Mouse (Mus musculus) CD4-positive, CD25-positive, alpha-beta regulatory T cell, adult 4 months (primary cell): ENCODE data around the gene Smok3a. TPM values are rescaled to one million over a fixed set of nuclear protein-coding genes. Genes with fewer than 3 reads are reported as not detected.

Experiments used
- polyA plus RNA-seq, 2 experiments: library from polyadenylated mRNA; unstranded; fragments of 100-300 nt; shearing (Covaris generic); gene quantifications; one replicate each; pipeline ENCODE4 v1.2.1; 2017

The Smok3a gene
- polyA plus RNA-seq, 2 experiments from 2014 or later: not detected

Other genes with a start within 250 kb of the Smok3a start
- gene Ppp1r35, start 242.4 kb upstream of the Smok3a start, polyA plus RNA-seq: 1 to 10 TPM; 6.9 to 7.0 TPM
- 10 to 100 TPM; 27.5 to 32.3 TPM for gene Mepce, start 233.6 kb upstream of the Smok3a start, polyA plus RNA-seq
- 10 to 100 TPM; 15.2 to 24.8 TPM for gene Zcwpw1, start 233.5 kb upstream of the Smok3a start, polyA plus RNA-seq
- gene Pilra, start 185.0 kb upstream of the Smok3a start, polyA plus RNA-seq: under 1 TPM in 1 of 2 experiments, not detected in 1; 0.51 TPM
- gene Pilrb1, start 163.2 kb upstream of the Smok3a start, polyA plus RNA-seq: under 1 TPM in 1 of 2 experiments, not detected in 1; 0.58 TPM
- gene Pilrb2, start 149.4 kb upstream of the Smok3a start, polyA plus RNA-seq: 1 to 10 TPM in 1 of 2 experiments, not detected in 1; 1.9 TPM
- not detected for gene Cyp3a13, start 99.6 kb upstream of the Smok3a start, polyA plus RNA-seq
- gene Gjc3, start 58.2 kb upstream of the Smok3a start, polyA plus RNA-seq: under 1 TPM in 1 of 2 experiments, not detected in 1; 0.08 TPM
- gene Azgp1, start 39.7 kb upstream of the Smok3a start, polyA plus RNA-seq: not detected
- not detected for gene Smok3b, start 168 bp downstream of the Smok3a start, polyA plus RNA-seq
- not detected for gene Smok3c, start 31.9 kb downstream of the Smok3a start, polyA plus RNA-seq
- 10 to 100 TPM in 1 of 2 experiments, 1 to 10 TPM in 1; 9.2 to 13.0 TPM for gene Zkscan1, start 63.8 kb downstream of the Smok3a start, polyA plus RNA-seq
- gene Zscan21, start 95.6 kb downstream of the Smok3a start, polyA plus RNA-seq: 10 to 100 TPM; 22.8 TPM
- 10 to 100 TPM; 10.6 to 20.3 TPM for gene Zfp113, start 134.5 kb downstream of the Smok3a start, polyA plus RNA-seq
- 100 to 1,000 TPM; 184 to 231 TPM for gene Cops6, start 139.8 kb downstream of the Smok3a start, polyA plus RNA-seq
- 1 to 10 TPM; 5.3 to 6.1 TPM for gene Ap4m1, start 150.7 kb downstream of the Smok3a start, polyA plus RNA-seq
- 10 to 100 TPM; 47.6 to 74.5 TPM for gene Mcm7, start 151.2 kb downstream of the Smok3a start, polyA plus RNA-seq
- 10 to 100 TPM; 60.5 to 73.4 TPM for gene Taf6, start 166.2 kb downstream of the Smok3a start, polyA plus RNA-seq
- 10 to 100 TPM; 42.2 to 61.8 TPM for gene Cnpy4, start 166.2 kb downstream of the Smok3a start, polyA plus RNA-seq
- not detected for gene Mblac1, start 173.1 kb downstream of the Smok3a start, polyA plus RNA-seq
- gene Nxpe5, start 204.6 kb downstream of the Smok3a start, polyA plus RNA-seq: under 1 TPM in 1 of 2 experiments, not detected in 1; 0.31 TPM
- gene Lamtor4, start 234.2 kb downstream of the Smok3a start, polyA plus RNA-seq: 100 to 1,000 TPM; 111 to 120 TPM
- 1 to 10 TPM; 2.7 to 4.4 TPM for gene BC037034, start 242.8 kb downstream of the Smok3a start, polyA plus RNA-seq